Mouse (Mus musculus) ES-Bruce4 (cell line): ENCODE data around the gene 2700081O15Rik.

Experiments
- CTCF ChIP-seq: IDR thresholded peaks from one replicate; pipeline ENCODE4 v1.8.1; 2011; ENCODE audit warnings: low read depth, low read length
- EP300 ChIP-seq: IDR thresholded peaks from 2 replicates; pipeline ENCODE4 v1.6.1; 2011; ENCODE audit warnings: low read depth, low read length; ENCODE audit not compliant: insufficient read depth
- POLR2A ChIP-seq: IDR thresholded peaks from one replicate; pipeline ENCODE4 v1.8.1; 2011; ENCODE audit warnings: low read length; ENCODE audit not compliant: insufficient read depth

DNA sequence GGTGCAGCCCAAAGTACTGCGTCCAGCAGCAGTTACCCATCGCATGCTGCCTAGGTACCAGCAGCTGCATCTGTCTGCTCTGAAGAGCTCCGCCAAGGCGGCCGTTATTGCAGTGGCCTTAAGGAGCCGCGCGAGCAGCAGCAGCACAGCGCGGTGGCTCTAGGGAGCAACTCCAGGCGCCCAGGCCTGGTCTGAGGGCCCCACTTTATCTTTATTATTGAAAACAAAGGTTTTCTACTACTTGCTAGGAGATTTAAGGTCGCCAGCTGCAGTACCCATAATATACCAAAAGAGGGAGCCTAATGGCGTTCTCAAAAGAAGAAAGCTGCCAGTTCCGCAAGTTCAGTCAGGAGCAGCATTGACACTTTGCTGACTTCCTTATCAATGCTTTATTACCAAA lies 24.1 kb downstream of the 2700081O15Rik start:
- TF ChIP-seq POLR2A = no peak
- TF ChIP-seq EP300 = no peak
- no peak for TF ChIP-seq CTCF
